Mouse (Mus musculus): Measurements from ENCODE around the gene Pex16.

GRCm38 (mm10) chr2:92326221-92326620 lies 48.3 kb upstream of the Pex16 start:
- no peak for TF ChIP-seq GATA1 (IDR thresholded peaks at IDR 0.05; ENCODE audit: borderline replicate concordance, low read length)
- no peak for TF ChIP-seq FLI1 (IDR thresholded peaks at IDR 0.05; ENCODE audit: low read length)

Data from megakaryocyte, embryonic 14.5 days (primary cell).